Mouse (Mus musculus): Measurements from ENCODE around the gene Rnf181. TPM values are rescaled to one million over a fixed set of nuclear protein-coding genes. Genes with fewer than 3 reads are reported as not detected.

The Rnf181 gene
- polyA plus RNA-seq, 1 experiment from 2014 or later = 95.4 TPM

DNA sequence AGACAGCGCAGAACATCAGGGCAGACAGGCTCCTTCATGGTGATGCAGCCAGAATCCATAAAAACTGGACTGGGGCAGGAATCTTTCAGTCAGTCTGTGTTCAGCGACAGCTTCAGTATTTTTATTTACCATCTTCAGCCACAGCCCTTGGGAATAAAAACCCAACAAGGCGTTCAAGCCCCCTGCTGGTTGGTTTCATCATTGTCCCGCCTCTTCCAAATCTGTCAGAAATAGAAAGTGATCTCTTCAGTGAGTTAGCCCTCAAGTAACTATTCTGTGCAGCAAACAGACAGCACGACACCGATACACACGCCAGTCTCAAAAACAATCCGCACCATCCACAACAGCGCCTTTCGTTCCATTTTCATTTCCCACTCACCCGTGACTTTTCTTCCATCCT lies 47.7 kb downstream of the Rnf181 start:
- Histone ChIP-seq H3K4me1 (ENCODE audit: control insufficient read depth, insufficient read depth, low read length) (peaks cover 9% of the 10 kb centered on the region; the same call in 1 of the 2 replicates), H3K27me3 (ENCODE audit: control insufficient read depth, insufficient read depth, low read length) (no peaks in the 10 kb centered on the region), H3K4me3 (ENCODE audit: low read depth, low read length) (no peak overlapping the region), H3K36me3 (ENCODE audit: control insufficient read depth, insufficient read depth, low read length) (peaks cover 10% of the 10 kb centered on the region), H3K27ac (ENCODE audit: low read depth, low read length) (no peak overlapping the region), H3K9me3 (replicated peaks; ENCODE audit: control insufficient read depth, low read length) (no peaks in the 10 kb centered on the region), H3K9ac (ENCODE audit: low read depth, low read length) (no peak overlapping the region), H3K4me2 (no peak overlapping the region)
- 73% methylated on average over 11 of the region's 11 CpGs for WGBS (ENCODE audit: insufficient replicate concordance)
- ATAC-seq (replicated peaks; ENCODE audit: insufficient number of reproducible peaks, low FRiP score, low TSS enrichment) = no peak

DNA sequence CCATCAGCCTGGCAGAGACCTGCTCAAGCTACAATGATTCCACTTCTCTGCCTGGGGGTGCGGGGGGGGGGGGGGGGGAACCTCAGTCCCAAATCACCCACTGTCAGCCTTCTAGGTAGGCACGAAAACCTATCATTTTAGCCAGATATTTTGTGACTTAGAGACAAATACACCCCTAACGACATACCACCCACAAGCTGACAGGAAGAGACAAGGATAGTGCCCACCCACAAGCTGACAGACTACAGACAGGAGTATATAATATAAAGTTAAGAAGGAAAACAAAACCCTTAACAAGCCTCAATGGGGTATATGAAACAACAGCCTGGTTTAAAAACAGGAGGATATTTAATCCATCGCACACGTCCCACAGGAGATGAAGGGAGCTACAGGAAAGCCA lies 48.3 kb downstream of the Rnf181 start:
- H3K27ac ChIP-seq (ENCODE audit: low read depth, low read length) = no peak overlapping the region
- H3K4me3 ChIP-seq (ENCODE audit: low read depth, low read length) = no peak overlapping the region
- H3K9ac ChIP-seq (ENCODE audit: low read depth, low read length) = no peak overlapping the region
- 79% methylated on average over 5 of the region's 5 CpGs for WGBS (ENCODE audit: insufficient replicate concordance)
- H3K27me3 ChIP-seq (ENCODE audit: control insufficient read depth, insufficient read depth, low read length) = no peaks in the 10 kb centered on the region
- H3K9me3 ChIP-seq (replicated peaks; ENCODE audit: control insufficient read depth, low read length) = no peaks in the 10 kb centered on the region
- H3K4me1 ChIP-seq (ENCODE audit: control insufficient read depth, insufficient read depth, low read length) = peaks cover 13% of the 10 kb centered on the region
- H3K36me3 ChIP-seq (ENCODE audit: control insufficient read depth, insufficient read depth, low read length) = peaks cover 10% of the 10 kb centered on the region
- ATAC-seq (replicated peaks; ENCODE audit: insufficient number of reproducible peaks, low FRiP score, low TSS enrichment) = no peak
- H3K4me2 ChIP-seq = no peak overlapping the region

- WGBS (ENCODE audit: insufficient replicate concordance) = 28% methylated on average over 1 of the region's 1 CpGs
Observed at GRCm38 (mm10) chr6:72316044-72316443, 50.7 kb downstream of the Rnf181 start.

DNA sequence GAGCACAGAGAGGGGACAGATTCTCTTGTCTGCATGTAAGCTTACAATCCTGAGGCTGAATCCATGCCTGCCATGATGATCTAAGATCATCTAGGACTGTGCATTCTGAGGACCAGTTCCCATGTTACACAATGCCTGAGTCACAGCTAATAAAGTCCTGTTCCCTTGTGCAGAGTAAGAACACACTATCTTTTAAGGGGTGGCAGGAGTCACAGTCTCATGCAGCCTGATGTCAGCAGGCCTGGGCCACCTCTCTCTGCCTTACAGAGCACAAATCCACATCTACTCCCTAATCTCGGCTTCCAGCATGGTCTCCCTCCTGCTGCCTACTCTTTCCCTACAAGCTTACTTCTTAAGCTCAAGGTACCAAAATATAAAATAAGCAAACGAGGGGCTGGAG lies 51.4 kb downstream of the Rnf181 start:
- Histone ChIP-seq H3K27me3 (ENCODE audit: control insufficient read depth, insufficient read depth, low read length) (no peaks in the 10 kb centered on the region), H3K9ac (ENCODE audit: low read depth, low read length) (no peak overlapping the region), H3K4me2 (no peak overlapping the region), H3K4me1 (ENCODE audit: control insufficient read depth, insufficient read depth, low read length) (peaks cover 25% of the 10 kb centered on the region), H3K4me3 (ENCODE audit: low read depth, low read length) (no peak overlapping the region), H3K27ac (ENCODE audit: low read depth, low read length) (peak overlapping the region; percentile 30; the same call in 1 of the 2 replicates), H3K9me3 (replicated peaks; ENCODE audit: control insufficient read depth, low read length) (no peaks in the 10 kb centered on the region), H3K36me3 (ENCODE audit: control insufficient read depth, insufficient read depth, low read length) (peaks cover 8% of the 10 kb centered on the region)
- 72% methylated on average over 2 of the region's 2 CpGs for WGBS (ENCODE audit: insufficient replicate concordance)
- no peak for ATAC-seq (replicated peaks; ENCODE audit: insufficient number of reproducible peaks, low FRiP score, low TSS enrichment)

More at GRCm38 (mm10) chr6:72316044-72316443, 50.7 kb downstream of the Rnf181 start:
- peaks cover 25% of the 10 kb centered on the region for H3K4me1 ChIP-seq (ENCODE audit: control insufficient read depth, insufficient read depth, low read length)
- H3K9me3 ChIP-seq (replicated peaks; ENCODE audit: control insufficient read depth, low read length) = no peaks in the 10 kb centered on the region
- peaks cover 12% of the 10 kb centered on the region for H3K36me3 ChIP-seq (ENCODE audit: control insufficient read depth, insufficient read depth, low read length)
- ATAC-seq (replicated peaks; ENCODE audit: insufficient number of reproducible peaks, low FRiP score, low TSS enrichment) = no peak
- H3K4me2 ChIP-seq = no peak overlapping the region
- no peaks in the 10 kb centered on the region for H3K27me3 ChIP-seq (ENCODE audit: control insufficient read depth, insufficient read depth, low read length)
- H3K27ac ChIP-seq (ENCODE audit: low read depth, low read length) = 0 out of 2 replicates have a peak overlapping the region, but pooled peaks have one; percentile 16
- no peak overlapping the region for H3K4me3 ChIP-seq (ENCODE audit: low read depth, low read length)
- H3K9ac ChIP-seq (ENCODE audit: low read depth, low read length) = no peak overlapping the region

GRCm38 (mm10) chr6:72313124-72313867 lies 53.5 kb downstream of the Rnf181 start:
- H3K4me1 ChIP-seq (ENCODE audit: control insufficient read depth, insufficient read depth, low read length) = peaks cover 25% of the 10 kb centered on the region
- peak overlapping the region; percentile 85 for H3K27ac ChIP-seq (ENCODE audit: low read depth, low read length)
- no peak overlapping the region for H3K4me3 ChIP-seq (ENCODE audit: low read depth, low read length)
- H3K4me2 ChIP-seq = no peak overlapping the region
- H3K9me3 ChIP-seq (replicated peaks; ENCODE audit: control insufficient read depth, low read length) = no peaks in the 10 kb centered on the region
- no peak overlapping the region; the same call in 1 of the 2 replicates for H3K9ac ChIP-seq (ENCODE audit: low read depth, low read length)
- H3K27me3 ChIP-seq (ENCODE audit: control insufficient read depth, insufficient read depth, low read length) = no peaks in the 10 kb centered on the region
- 58% methylated on average over 11 of the region's 11 CpGs for WGBS (ENCODE audit: insufficient replicate concordance)
- peaks cover 5% of the 10 kb centered on the region; the same call in 1 of the 2 replicates for H3K36me3 ChIP-seq (ENCODE audit: control insufficient read depth, insufficient read depth, low read length)
- ATAC-seq (replicated peaks; ENCODE audit: insufficient number of reproducible peaks, low FRiP score, low TSS enrichment) = 0 out of 2 replicates have a peak, but pooled peaks have one; percentile 16

DNA sequence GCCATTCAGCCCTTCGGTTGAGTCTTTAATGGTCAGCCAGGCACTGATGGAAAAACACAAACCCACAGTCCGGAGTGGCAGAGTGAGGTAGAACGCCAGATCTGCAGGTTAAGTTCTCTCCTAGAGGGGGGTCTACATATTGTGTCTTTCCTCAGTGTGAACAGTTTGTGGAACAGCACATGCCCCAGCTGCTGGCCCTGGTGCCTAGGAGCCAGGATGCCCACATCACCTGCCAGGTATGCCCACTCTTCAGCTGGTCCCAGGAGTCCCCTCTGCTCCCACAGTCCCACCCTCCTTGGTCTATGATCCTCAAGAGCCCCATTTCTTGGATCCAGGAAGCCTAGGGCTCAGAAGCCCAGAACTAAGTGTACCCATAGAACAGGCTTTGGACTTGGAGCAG lies 54.6 kb downstream of the Rnf181 start:
- H3K4me1 ChIP-seq (ENCODE audit: control insufficient read depth, insufficient read depth, low read length) = peaks cover 25% of the 10 kb centered on the region
- ATAC-seq (replicated peaks; ENCODE audit: insufficient number of reproducible peaks, low FRiP score, low TSS enrichment) = no peak
- H3K4me2 ChIP-seq = no peak overlapping the region
- 83% methylated on average over 3 of the region's 3 CpGs for WGBS (ENCODE audit: insufficient replicate concordance)
- H3K27me3 ChIP-seq (ENCODE audit: control insufficient read depth, insufficient read depth, low read length) = no peaks in the 10 kb centered on the region
- H3K9me3 ChIP-seq (replicated peaks; ENCODE audit: control insufficient read depth, low read length) = no peaks in the 10 kb centered on the region
- H3K4me3 ChIP-seq (ENCODE audit: low read depth, low read length) = no peak overlapping the region
- H3K36me3 ChIP-seq (ENCODE audit: control insufficient read depth, insufficient read depth, low read length) = peaks cover 3% of the 10 kb centered on the region; the same call in 1 of the 2 replicates
- H3K9ac ChIP-seq (ENCODE audit: low read depth, low read length) = no peak overlapping the region
- no peak overlapping the region for H3K27ac ChIP-seq (ENCODE audit: low read depth, low read length)

Other genes with a start within 250 kb of the Rnf181 start
- gene Atoh8, start 131.4 kb downstream of the Rnf181 start, polyA plus RNA-seq (2014; fragmentation: Nextera tagmentation; extraction: Ambion mirVana) = 11.6 and 11.8 TPM in 2 replicates
- gene Sftpb, start 62.3 kb downstream of the Rnf181 start, polyA plus RNA-seq (2014; fragmentation: Nextera tagmentation; extraction: Ambion mirVana) = 0.23 TPM in 1 of 2 replicates, not detected in the other
- gene Usp39, start 21.8 kb downstream of the Rnf181 start, polyA plus RNA-seq (2014; fragmentation: Nextera tagmentation; extraction: Ambion mirVana) = 51.4 and 54.5 TPM in 2 replicates
- 12.9 and 17.4 TPM in 2 replicates for gene 0610030E20Rik, start 19.6 kb downstream of the Rnf181 start, polyA plus RNA-seq (2014; fragmentation: Nextera tagmentation; extraction: Ambion mirVana)
- gene Tmem150a, start 11.5 kb downstream of the Rnf181 start, polyA plus RNA-seq (2014; fragmentation: Nextera tagmentation; extraction: Ambion mirVana) = 14.8 and 15.1 TPM in 2 replicates
- 55.3 and 59.2 TPM in 2 replicates for gene Vamp5, start 13.5 kb upstream of the Rnf181 start, polyA plus RNA-seq (2014; fragmentation: Nextera tagmentation; extraction: Ambion mirVana)
- gene Vamp8, start 23.7 kb upstream of the Rnf181 start, polyA plus RNA-seq (2014; fragmentation: Nextera tagmentation; extraction: Ambion mirVana) = 137 and 142 TPM in 2 replicates
- gene Ggcx, start 47.4 kb upstream of the Rnf181 start, polyA plus RNA-seq (2014; fragmentation: Nextera tagmentation; extraction: Ambion mirVana) = 23.9 and 27.1 TPM in 2 replicates
- gene Mat2a, start 72.6 kb upstream of the Rnf181 start, polyA plus RNA-seq (2014; fragmentation: Nextera tagmentation; extraction: Ambion mirVana) = 321 and 349 TPM in 2 replicates
- not detected in 2 replicates for gene Sh2d6, start 154.8 kb upstream of the Rnf181 start, polyA plus RNA-seq (2014; fragmentation: Nextera tagmentation; extraction: Ambion mirVana)
- gene Capg, start 177.4 kb upstream of the Rnf181 start, polyA plus RNA-seq (2014; fragmentation: Nextera tagmentation; extraction: Ambion mirVana) = 22.7 and 25.9 TPM in 2 replicates
- 10.5 and 12.1 TPM in 2 replicates for gene Elmod3, start 231.5 kb upstream of the Rnf181 start, polyA plus RNA-seq (2014; fragmentation: Nextera tagmentation; extraction: Ambion mirVana)
- 13.9 and 16.2 TPM in 2 replicates for gene Retsat, start 231.5 kb upstream of the Rnf181 start, polyA plus RNA-seq (2014; fragmentation: Nextera tagmentation; extraction: Ambion mirVana)